Mouse (Mus musculus) hindbrain, embryonic 16.5 days (tissue): ENCODE measurements around the gene Cckbr. TPM values are rescaled to one million over a fixed set of nuclear protein-coding genes. Genes with fewer than 3 reads are reported as not detected.
A peak's percentile ranks its signal among the peaks of the same experiment; 100 is the strongest.

Source experiments
- ATAC-seq: fragments of 200-750 bp; cut with Nextera tagmentation; 2 replicates; pipeline ENCODE4 v1.8.0; 2017; ENCODE audit warnings: moderate TSS enrichment, moderate library complexity
- H3K27ac ChIP-seq: fragments of 300-500 bp; sonication (generic); 2 replicates; pipeline ENCODE4 v1.5.1; 2014; ENCODE audit warnings: low read depth, mild to moderate bottlenecking, control low read depth, low read length, moderate library complexity
- H3K27me3 ChIP-seq: fragments of 300-500 bp; sonication (generic); replicated peaks from 2 replicates; pipeline ENCODE4 v1.6.1; 2014; ENCODE audit warnings: low read length; ENCODE audit not compliant: control insufficient read depth, insufficient read depth
- H3K36me3 ChIP-seq: fragments of 300-500 bp; sonication (generic); 2 replicates; pipeline ENCODE4 v1.6.1; 2014; ENCODE audit warnings: mild to moderate bottlenecking, low read length, moderate library complexity, mixed read lengths; ENCODE audit not compliant: control insufficient read depth, insufficient read depth
- H3K4me1 ChIP-seq: fragments of 300-500 bp; sonication (generic); 2 replicates; pipeline ENCODE4 v1.6.1; 2014; ENCODE audit warnings: low read depth, low read length; ENCODE audit not compliant: control insufficient read depth, insufficient read depth
- H3K4me2 ChIP-seq: fragments of 300-500 bp; sonication (generic); 2 replicates; pipeline ENCODE4 v1.6.1; 2014; ENCODE audit warnings: mild to moderate bottlenecking, low read length, control low read depth, moderate library complexity
- H3K4me3 ChIP-seq: fragments of 300-500 bp; sonication (generic); 2 replicates; pipeline ENCODE4 v1.5.1; 2014; ENCODE audit warnings: mild to moderate bottlenecking, low read length, control low read depth, moderate library complexity
- H3K9ac ChIP-seq: fragments of 300-500 bp; sonication (generic); 2 replicates; pipeline ENCODE4 v1.6.1; 2014; ENCODE audit warnings: low read depth, mild to moderate bottlenecking, control low read depth, low read length, moderate library complexity
- H3K9me3 ChIP-seq: fragments of 300-500 bp; sonication (generic); 2 replicates; pipeline ENCODE4 v1.6.1; 2014; ENCODE audit warnings: mild to moderate bottlenecking, low read length, moderate library complexity; ENCODE audit not compliant: control insufficient read depth
- WGBS: fragments of 180-500 bp; shearing (Covaris S2); extraction: QIAGEN DNeasy Blood & Tissue Kit; methylation state at CpG from one replicate; pipeline ENCODE4 v1.1.7; 2014; 5-methylcytosine and 5-hydroxymethylcytosine counted together
- polyA plus RNA-seq: library from polyadenylated mRNA; unstranded; fragments of >200 nt; fragmentation: Nextera tagmentation; extraction: Ambion mirVana; gene quantifications from 2 replicates; pipeline ENCODE4 v1.2.1, GENCODE M21; 2015

Gene Cckbr
- polyA plus RNA-seq, 1 experiment from 2014 or later: 8.1 TPM

GRCm38 (mm10) chr7:105499676-105500075 is 74.1 kb downstream of the Cckbr start:
- Histone ChIP-seq H3K27me3 (no peaks in the 10 kb centered on the region), H3K4me3 (no peak overlapping the region), H3K4me1 (no peaks in the 10 kb centered on the region), H3K9ac (no peak overlapping the region), H3K9me3 (no peaks in the 10 kb centered on the region), H3K27ac (no peak overlapping the region), H3K4me2 (no peak overlapping the region), H3K36me3 (no peaks in the 10 kb centered on the region)
- no peak for ATAC-seq
- WGBS: 85% methylated on average over 1 of the region's 1 CpGs

DNA sequence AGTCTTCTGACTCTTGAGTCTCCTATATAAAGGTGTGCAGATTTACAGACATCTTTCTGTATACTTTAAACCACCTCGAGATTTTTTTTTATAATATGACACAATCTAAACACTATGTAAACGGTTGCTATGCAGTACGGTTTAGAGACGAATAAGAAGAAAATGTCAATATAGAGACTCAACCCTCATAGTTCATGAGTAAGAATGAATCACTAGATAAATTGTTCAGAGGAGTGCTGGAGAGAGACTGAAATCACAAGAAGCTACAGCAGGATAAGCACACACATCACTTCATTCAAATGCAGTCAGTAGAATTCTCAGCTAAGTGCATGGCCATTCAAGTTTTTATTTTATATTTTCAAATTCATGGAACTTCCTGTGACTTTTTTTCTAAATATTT is 76.5 kb downstream of the Cckbr start:
- Histone ChIP-seq H3K9me3 (no peaks in the 10 kb centered on the region), H3K4me3 (no peak overlapping the region), H3K27ac (no peak overlapping the region), H3K4me2 (no peak overlapping the region), H3K4me1 (no peaks in the 10 kb centered on the region), H3K9ac (no peak overlapping the region), H3K36me3 (no peaks in the 10 kb centered on the region), H3K27me3 (no peaks in the 10 kb centered on the region)
- no peak for ATAC-seq
- WGBS: 90% methylated on average over 4 of the region's 4 CpGs

DNA sequence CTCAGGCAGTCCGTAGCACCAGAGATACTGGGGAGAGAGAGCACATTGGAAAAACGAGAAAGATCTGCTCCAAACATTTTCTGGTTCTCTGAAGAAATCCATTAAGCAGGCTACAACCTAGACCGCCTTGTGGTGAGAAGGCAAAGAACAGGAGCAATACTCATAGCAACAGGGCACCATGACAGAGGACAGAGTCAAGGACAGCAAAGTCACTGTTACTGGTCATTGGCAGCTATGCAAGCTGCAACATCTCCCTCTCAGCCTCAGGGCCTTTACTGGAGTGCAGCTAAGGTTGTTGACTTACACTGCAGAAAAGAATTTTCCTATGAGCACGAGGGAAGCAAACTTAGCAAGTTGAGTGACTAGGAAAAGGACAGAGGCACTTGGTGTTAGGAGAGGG is 81.7 kb downstream of the Cckbr start:
- Histone ChIP-seq H3K4me1 (no peaks in the 10 kb centered on the region), H3K9me3 (no peaks in the 10 kb centered on the region), H3K9ac (no peak overlapping the region), H3K4me2 (no peak overlapping the region), H3K4me3 (no peak overlapping the region), H3K27me3 (no peaks in the 10 kb centered on the region), H3K36me3 (no peaks in the 10 kb centered on the region), H3K27ac (no peak overlapping the region)
- WGBS: 87% methylated on average over 4 of the region's 4 CpGs
- ATAC-seq: no peak

DNA sequence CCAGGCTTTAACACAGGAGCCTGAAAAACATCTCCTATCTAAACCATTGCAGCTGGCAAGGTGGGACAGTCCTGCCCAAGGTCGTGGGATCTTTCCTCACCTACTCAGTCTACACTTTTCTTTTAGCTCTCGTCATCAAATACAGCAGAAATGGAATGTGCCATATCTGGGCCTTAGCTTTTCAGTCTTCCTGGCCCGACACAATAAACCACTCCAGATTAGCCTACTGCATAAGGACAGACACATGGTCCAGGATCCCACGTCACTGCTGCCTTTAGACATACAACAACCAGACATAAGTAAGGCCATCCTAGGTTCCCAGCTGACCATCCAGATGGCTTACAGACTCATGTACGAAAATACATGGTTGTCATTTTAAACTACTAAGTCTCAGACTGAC is 84.6 kb downstream of the Cckbr start:
- H3K4me2 ChIP-seq: no peak overlapping the region
- 92% methylated on average over 5 of the region's 5 CpGs for WGBS
- no peak overlapping the region for H3K4me3 ChIP-seq
- H3K27ac ChIP-seq: no peak overlapping the region
- no peaks in the 10 kb centered on the region for H3K27me3 ChIP-seq
- no peak for ATAC-seq
- no peaks in the 10 kb centered on the region for H3K9me3 ChIP-seq
- no peak overlapping the region for H3K9ac ChIP-seq
- no peaks in the 10 kb centered on the region for H3K36me3 ChIP-seq
- peaks cover 2% of the 10 kb centered on the region for H3K4me1 ChIP-seq

GRCm38 (mm10) chr7:105513845-105514291 is 88.3 kb downstream of the Cckbr start:
- no peak overlapping the region for H3K27ac ChIP-seq
- no peak overlapping the region for H3K4me2 ChIP-seq
- H3K4me1 ChIP-seq: peaks cover 2% of the 10 kb centered on the region
- 45% methylated on average over 5 of the region's 5 CpGs for WGBS
- H3K27me3 ChIP-seq: no peaks in the 10 kb centered on the region
- no peak overlapping the region for H3K4me3 ChIP-seq
- H3K9ac ChIP-seq: no peak overlapping the region
- peak; percentile 89 for ATAC-seq
- H3K9me3 ChIP-seq: no peaks in the 10 kb centered on the region
- H3K36me3 ChIP-seq: no peaks in the 10 kb centered on the region

GRCm38 (mm10) chr7:105514561-105514960 is 89.0 kb downstream of the Cckbr start:
- peaks cover 2% of the 10 kb centered on the region for H3K4me1 ChIP-seq
- H3K4me3 ChIP-seq: no peak overlapping the region
- no peaks in the 10 kb centered on the region for H3K27me3 ChIP-seq
- no peak overlapping the region for H3K9ac ChIP-seq
- H3K27ac ChIP-seq: no peak overlapping the region
- no peak overlapping the region for H3K4me2 ChIP-seq
- no peaks in the 10 kb centered on the region for H3K9me3 ChIP-seq
- H3K36me3 ChIP-seq: no peaks in the 10 kb centered on the region
- ATAC-seq: peak; percentile 31
- WGBS: 33% methylated on average over 5 of the region's 5 CpGs

- 9% methylated on average over 5 of the region's 5 CpGs for WGBS
- Histone ChIP-seq H3K4me2 (no peak overlapping the region), H3K4me3 (no peak overlapping the region), H3K27ac (no peak overlapping the region), H3K36me3 (no peaks in the 10 kb centered on the region), H3K9ac (no peak overlapping the region), H3K4me1 (peaks cover 2% of the 10 kb centered on the region), H3K9me3 (no peaks in the 10 kb centered on the region), H3K27me3 (no peaks in the 10 kb centered on the region)
- peak; percentile 46 for ATAC-seq
Measured at GRCm38 (mm10) chr7:105515178-105515577, 89.6 kb downstream of the Cckbr start.

DNA sequence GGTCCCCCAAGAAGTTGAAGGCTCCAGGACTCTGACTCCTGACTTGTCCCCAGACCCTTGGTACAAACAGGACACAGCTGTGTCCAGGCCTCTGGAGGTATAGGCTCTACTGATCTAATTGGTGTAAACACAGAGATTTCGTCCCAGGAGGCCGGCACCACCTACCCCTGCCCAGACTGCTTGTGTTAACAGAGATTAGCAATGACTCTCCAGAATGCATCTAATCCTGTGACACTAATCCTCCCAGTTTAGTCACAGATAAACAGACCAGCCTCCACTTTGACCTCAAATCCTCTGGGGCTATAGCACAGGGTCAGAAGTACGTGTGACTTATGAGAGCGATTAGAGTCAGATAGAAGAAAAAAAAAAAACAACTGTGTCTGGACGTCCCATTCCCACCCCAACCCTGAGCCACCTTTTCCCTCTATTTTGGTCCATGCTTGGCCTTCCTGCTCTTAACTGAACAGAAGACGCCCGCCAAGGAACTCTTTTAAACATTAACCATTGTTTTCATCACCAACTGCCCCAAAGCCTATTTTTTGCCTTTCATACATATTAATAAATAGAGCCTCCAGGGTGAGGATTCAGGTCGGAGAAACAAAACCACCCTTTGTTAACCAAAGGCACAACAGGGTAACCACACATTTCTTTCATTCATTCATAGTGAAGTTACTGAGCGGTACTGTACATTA is 91.3 kb downstream of the Cckbr start:
- Histone ChIP-seq H3K27ac (no peak overlapping the region), H3K9ac (no peak overlapping the region), H3K27me3 (no peaks in the 10 kb centered on the region), H3K36me3 (no peaks in the 10 kb centered on the region), H3K4me1 (peaks cover 2% of the 10 kb centered on the region), H3K4me2 (no peak overlapping the region), H3K9me3 (no peaks in the 10 kb centered on the region), H3K4me3 (no peak overlapping the region)
- 47% methylated on average over 9 of the region's 9 CpGs for WGBS
- ATAC-seq: no peak

- WGBS: 73% methylated on average over 11 of the region's 11 CpGs
- Histone ChIP-seq H3K4me1 (peaks cover 2% of the 10 kb centered on the region; the same call in 1 of the 2 replicates), H3K27ac (no peak overlapping the region), H3K36me3 (no peaks in the 10 kb centered on the region), H3K9me3 (no peaks in the 10 kb centered on the region), H3K4me3 (no peak overlapping the region), H3K9ac (no peak overlapping the region), H3K4me2 (no peak overlapping the region), H3K27me3 (no peaks in the 10 kb centered on the region)
- no peak for ATAC-seq
Measured at GRCm38 (mm10) chr7:105519336-105519735, 93.8 kb downstream of the Cckbr start.
